Mouse (Mus musculus) thymus, postnatal 10 days (tissue): Measurements from ENCODE around the gene Eya2.

Experiments
- DNase-seq, 2 experiments: peaks; one replicate each; pipeline ENCODE4 v3.0.0; 2021; ENCODE audit warnings: low spot score in 2 of 2

Eya2 gene

GRCm38 (mm10) chr2:165593763-165594162 lies 1.1 kb upstream of the Eya2 start:
- no peak for DNase-seq

- DNase-seq: no peak
These were observed 841 bp downstream of the Eya2 start for GRCm38 (mm10) chr2:165595676-165596070.

- no peak for DNase-seq
These were observed 1.3 kb downstream of the Eya2 start for GRCm38 (mm10) chr2:165596141-165596540.

- no peak for DNase-seq
These were observed 2.7 kb downstream of the Eya2 start for GRCm38 (mm10) chr2:165597536-165597935.

GRCm38 (mm10) chr2:165598139-165598538 lies 3.3 kb downstream of the Eya2 start:
- no peak for DNase-seq

- no peak for DNase-seq
These were observed 4.7 kb downstream of the Eya2 start for GRCm38 (mm10) chr2:165599566-165599965.

- DNase-seq: no peak
These were observed 6.1 kb downstream of the Eya2 start for GRCm38 (mm10) chr2:165600926-165601325.

- no peak for DNase-seq
These were observed 6.8 kb downstream of the Eya2 start for GRCm38 (mm10) chr2:165601605-165602004.

GRCm38 (mm10) chr2:165603775-165604174 lies 8.9 kb downstream of the Eya2 start:
- DNase-seq: no peak

- DNase-seq: no peak
These were observed 16.9 kb downstream of the Eya2 start for GRCm38 (mm10) chr2:165611551-165612253.

- no peak for DNase-seq
These were observed 19.0 kb downstream of the Eya2 start for GRCm38 (mm10) chr2:165613741-165614339.

- DNase-seq: no peak
These were observed 26.7 kb downstream of the Eya2 start for GRCm38 (mm10) chr2:165621488-165621887.

- no peak for DNase-seq
These were observed 27.8 kb downstream of the Eya2 start for GRCm38 (mm10) chr2:165622596-165622995.

- no peak for DNase-seq
These were observed 32.0 kb downstream of the Eya2 start for GRCm38 (mm10) chr2:165626826-165627225.

GRCm38 (mm10) chr2:165627974-165628373 lies 33.1 kb downstream of the Eya2 start:
- peak in 1 of 2 experiments; percentile 21 for DNase-seq

GRCm38 (mm10) chr2:165629900-165630299 lies 35.1 kb downstream of the Eya2 start:
- DNase-seq: no peak

GRCm38 (mm10) chr2:165633011-165633785 lies 38.4 kb downstream of the Eya2 start:
- DNase-seq: no peak

- DNase-seq: no peak
These were observed 39.6 kb downstream of the Eya2 start for GRCm38 (mm10) chr2:165634481-165634880.

GRCm38 (mm10) chr2:165639075-165639755 lies 44.4 kb downstream of the Eya2 start:
- no peak for DNase-seq

- no peak for DNase-seq
These were observed 47.2 kb downstream of the Eya2 start for GRCm38 (mm10) chr2:165641909-165642505.

- no peak for DNase-seq
These were observed 48.8 kb downstream of the Eya2 start for GRCm38 (mm10) chr2:165643596-165643995.

GRCm38 (mm10) chr2:165644057-165644456 lies 49.2 kb downstream of the Eya2 start:
- DNase-seq: no peak
